Mouse (Mus musculus): Measurements from ENCODE around the gene Extl2. TPM values are rescaled to one million over a fixed set of nuclear protein-coding genes. Genes with fewer than 3 reads are reported as not detected.
A peak's percentile ranks its signal among the peaks of the same experiment; 100 is the strongest.

Extl2 gene
- polyA plus RNA-seq, 1 experiment from 2014 or later: 20.3 TPM

- no peak overlapping the region for H3K4me2 ChIP-seq (replicated peaks)
- H3K4me3 ChIP-seq: no peak overlapping the region
- no peaks in the 10 kb centered on the region for H3K27me3 ChIP-seq
- peaks cover 45% of the 10 kb centered on the region for H3K36me3 ChIP-seq
- no peaks in the 10 kb centered on the region for H3K9me3 ChIP-seq
- no peaks in the 10 kb centered on the region for H3K4me1 ChIP-seq
- no peak for ATAC-seq (ENCODE audit: insufficient number of reproducible peaks, insufficient read depth, low FRiP score, low TSS enrichment)
- WGBS: 27% methylated on average over 1 of the region's 1 CpGs
- no peak overlapping the region for H3K27ac ChIP-seq
- H3K9ac ChIP-seq: no peak overlapping the region
These were observed 28.3 kb upstream of the Extl2 start for GRCm38 (mm10) chr3:115979000-115979399.

- Histone ChIP-seq H3K9ac (no peak overlapping the region), H3K27ac (no peak overlapping the region), H3K4me1 (no peaks in the 10 kb centered on the region), H3K36me3 (peaks cover 37% of the 10 kb centered on the region), H3K4me2 (replicated peaks) (no peak overlapping the region), H3K9me3 (no peaks in the 10 kb centered on the region), H3K4me3 (no peak overlapping the region), H3K27me3 (no peaks in the 10 kb centered on the region)
- no peak for ATAC-seq (ENCODE audit: insufficient number of reproducible peaks, insufficient read depth, low FRiP score, low TSS enrichment)
- WGBS: 93% methylated on average over 8 of the region's 8 CpGs
These were observed 24.0 kb upstream of the Extl2 start for GRCm38 (mm10) chr3:115983217-115983616.

GRCm38 (mm10) chr3:115984653-115985052 lies 22.6 kb upstream of the Extl2 start:
- peaks cover 44% of the 10 kb centered on the region for H3K36me3 ChIP-seq
- no peak overlapping the region for H3K4me2 ChIP-seq (replicated peaks)
- no peak overlapping the region for H3K4me3 ChIP-seq
- H3K9me3 ChIP-seq: no peaks in the 10 kb centered on the region
- no peak overlapping the region for H3K27ac ChIP-seq
- no peak for ATAC-seq (ENCODE audit: insufficient number of reproducible peaks, insufficient read depth, low FRiP score, low TSS enrichment)
- H3K9ac ChIP-seq: no peak overlapping the region
- no peaks in the 10 kb centered on the region for H3K27me3 ChIP-seq
- 94% methylated on average over 9 of the region's 9 CpGs for WGBS
- H3K4me1 ChIP-seq: no peaks in the 10 kb centered on the region

- Histone ChIP-seq H3K4me2 (replicated peaks) (no peak overlapping the region), H3K4me1 (no peaks in the 10 kb centered on the region), H3K9me3 (no peaks in the 10 kb centered on the region), H3K27me3 (no peaks in the 10 kb centered on the region), H3K9ac (no peak overlapping the region), H3K36me3 (peaks cover 43% of the 10 kb centered on the region), H3K27ac (no peak overlapping the region), H3K4me3 (no peak overlapping the region)
- WGBS: 78% methylated on average over 9 of the region's 9 CpGs
- ATAC-seq (ENCODE audit: insufficient number of reproducible peaks, insufficient read depth, low FRiP score, low TSS enrichment): no peak
These were observed 21.9 kb upstream of the Extl2 start for GRCm38 (mm10) chr3:115985183-115985892.

GRCm38 (mm10) chr3:115992103-115992502 lies 15.2 kb upstream of the Extl2 start:
- 85% methylated on average over 4 of the region's 4 CpGs for WGBS
- no peak overlapping the region for H3K4me2 ChIP-seq (replicated peaks)
- no peak overlapping the region for H3K4me3 ChIP-seq
- H3K27me3 ChIP-seq: no peaks in the 10 kb centered on the region
- H3K9ac ChIP-seq: no peak overlapping the region
- H3K9me3 ChIP-seq: no peaks in the 10 kb centered on the region
- peaks cover 9% of the 10 kb centered on the region; the same call in 1 of the 2 replicates for H3K36me3 ChIP-seq
- H3K4me1 ChIP-seq: peaks cover 6% of the 10 kb centered on the region; the same call in 1 of the 2 replicates
- ATAC-seq (ENCODE audit: insufficient number of reproducible peaks, insufficient read depth, low FRiP score, low TSS enrichment): no peak
- no peak overlapping the region for H3K27ac ChIP-seq

- H3K4me2 ChIP-seq (replicated peaks): no peak overlapping the region
- 78% methylated on average over 4 of the region's 4 CpGs for WGBS
These were observed 14.7 kb upstream of the Extl2 start for GRCm38 (mm10) chr3:115992588-115992987.

GRCm38 (mm10) chr3:115993025-115993424 lies 14.2 kb upstream of the Extl2 start:
- H3K9me3 ChIP-seq: peaks cover 3% of the 10 kb centered on the region; the same call in 1 of the 2 replicates
- ATAC-seq (ENCODE audit: insufficient number of reproducible peaks, insufficient read depth, low FRiP score, low TSS enrichment): no peak

More at GRCm38 (mm10) chr3:115992588-115992987, 14.7 kb upstream of the Extl2 start:
- H3K9ac ChIP-seq: no peak overlapping the region
- no peak overlapping the region for H3K27ac ChIP-seq
- no peaks in the 10 kb centered on the region for H3K27me3 ChIP-seq
- ATAC-seq (ENCODE audit: insufficient number of reproducible peaks, insufficient read depth, low FRiP score, low TSS enrichment): no peak
- H3K36me3 ChIP-seq: peaks cover 11% of the 10 kb centered on the region
- peaks cover 6% of the 10 kb centered on the region; the same call in 1 of the 2 replicates for H3K4me1 ChIP-seq
- H3K4me3 ChIP-seq: no peak overlapping the region
- H3K9me3 ChIP-seq: no peaks in the 10 kb centered on the region

GRCm38 (mm10) chr3:115996929-115997328 lies 10.3 kb upstream of the Extl2 start:
- no peak overlapping the region for H3K4me3 ChIP-seq
- no peak overlapping the region for H3K9ac ChIP-seq
- H3K9me3 ChIP-seq: peaks cover 4% of the 10 kb centered on the region; the same call in 1 of the 2 replicates
- no peak for ATAC-seq (ENCODE audit: insufficient number of reproducible peaks, insufficient read depth, low FRiP score, low TSS enrichment)
- peaks cover 23% of the 10 kb centered on the region for H3K36me3 ChIP-seq
- peaks cover 6% of the 10 kb centered on the region; the same call in 1 of the 2 replicates for H3K4me1 ChIP-seq
- H3K27ac ChIP-seq: no peak overlapping the region
- no peaks in the 10 kb centered on the region for H3K27me3 ChIP-seq
- 89% methylated on average over 5 of the region's 5 CpGs for WGBS
- H3K4me2 ChIP-seq (replicated peaks): no peak overlapping the region

More at GRCm38 (mm10) chr3:115993025-115993424, 14.2 kb upstream of the Extl2 start:
- Histone ChIP-seq H3K27ac (no peak overlapping the region), H3K4me2 (replicated peaks) (no peak overlapping the region), H3K4me3 (no peak overlapping the region), H3K9ac (no peak overlapping the region), H3K4me1 (peaks cover 6% of the 10 kb centered on the region; the same call in 1 of the 2 replicates), H3K27me3 (no peaks in the 10 kb centered on the region), H3K36me3 (peaks cover 15% of the 10 kb centered on the region)
- 48% methylated on average over 10 of the region's 10 CpGs for WGBS

GRCm38 (mm10) chr3:116006284-116006977 lies 831 bp upstream of the Extl2 start:
- Histone ChIP-seq H3K4me3 (peak overlapping the region; percentile 88), H3K27me3 (no peaks in the 10 kb centered on the region), H3K27ac (peak overlapping the region; percentile 86; the same call in 1 of the 2 replicates), H3K9ac (peak overlapping the region; percentile 89), H3K36me3 (0 out of 2 replicates have a peak, but pooled peaks cover 3% of the 10 kb centered on the region), H3K4me1 (peaks cover 11% of the 10 kb centered on the region; the same call in 1 of the 2 replicates), H3K4me2 (replicated peaks) (peak overlapping the region; percentile 91), H3K9me3 (no peaks in the 10 kb centered on the region)
- WGBS: 8% methylated on average over 12 of the region's 12 CpGs
- no peak for ATAC-seq (ENCODE audit: insufficient number of reproducible peaks, insufficient read depth, low FRiP score, low TSS enrichment)

- WGBS: 0% methylated on average over 12 of the region's 12 CpGs
- H3K9ac ChIP-seq: peak overlapping the region; percentile 89
- H3K27me3 ChIP-seq: no peaks in the 10 kb centered on the region
- peak overlapping the region; percentile 91 for H3K4me2 ChIP-seq (replicated peaks)
- H3K9me3 ChIP-seq: no peaks in the 10 kb centered on the region
- peak overlapping the region; percentile 86 for H3K27ac ChIP-seq
- ATAC-seq (ENCODE audit: insufficient number of reproducible peaks, insufficient read depth, low FRiP score, low TSS enrichment): peak; percentile 64
- peaks cover 11% of the 10 kb centered on the region; the same call in 1 of the 2 replicates for H3K4me1 ChIP-seq
- 0 out of 2 replicates have a peak, but pooled peaks cover 3% of the 10 kb centered on the region for H3K36me3 ChIP-seq
- peak overlapping the region; percentile 88 for H3K4me3 ChIP-seq
These were observed 729 bp downstream of the Extl2 start for GRCm38 (mm10) chr3:116007941-116008440.

- H3K27me3 ChIP-seq: no peaks in the 10 kb centered on the region
- H3K4me2 ChIP-seq (replicated peaks): no peak overlapping the region
- H3K9ac ChIP-seq: no peak overlapping the region
- H3K27ac ChIP-seq: no peak overlapping the region
- ATAC-seq (ENCODE audit: insufficient number of reproducible peaks, insufficient read depth, low FRiP score, low TSS enrichment): no peak
- 0 out of 2 replicates have a peak, but pooled peaks cover 3% of the 10 kb centered on the region for H3K36me3 ChIP-seq
- H3K9me3 ChIP-seq: no peaks in the 10 kb centered on the region
- H3K4me1 ChIP-seq: peaks cover 11% of the 10 kb centered on the region; the same call in 1 of the 2 replicates
- H3K4me3 ChIP-seq: no peak overlapping the region
- WGBS: 89% methylated on average over 17 of the region's 17 CpGs
These were observed 2.5 kb downstream of the Extl2 start for GRCm38 (mm10) chr3:116009622-116010344.

Data from embryonic facial prominence, embryonic 12.5 days (tissue).